Mouse (Mus musculus) Muller cell, postnatal 12 days (primary cell): ENCODE results near the gene Col4a3.
A peak's percentile ranks its signal among the peaks of the same experiment; 100 is the strongest.

Experiments
- DNase-seq: peaks from one replicate; pipeline ENCODE4 v3.0.0-alpha.2; 2015; ENCODE audit errors: inconsistent ontology term

Gene Col4a3

DNA sequence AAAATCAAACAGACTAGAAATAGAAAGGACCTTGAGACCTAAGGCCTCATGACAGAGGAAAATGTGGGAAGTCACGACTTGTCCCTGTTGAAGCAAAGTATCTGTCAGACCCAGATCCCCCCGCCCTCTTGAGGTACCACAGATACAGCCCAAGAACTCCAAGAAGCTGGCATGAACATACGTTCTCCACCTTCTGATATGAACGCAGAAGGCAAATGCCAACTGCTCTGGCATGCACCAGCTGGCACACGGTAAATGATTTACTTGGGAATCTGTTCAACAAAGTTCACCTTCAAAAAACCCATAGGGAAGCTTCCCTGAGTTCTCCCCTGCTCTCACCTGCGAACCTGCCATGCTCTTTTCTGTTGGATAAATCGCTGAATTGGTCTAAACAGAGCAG is 19.1 kb downstream of the Col4a3 start:
- no peak for DNase-seq

DNA sequence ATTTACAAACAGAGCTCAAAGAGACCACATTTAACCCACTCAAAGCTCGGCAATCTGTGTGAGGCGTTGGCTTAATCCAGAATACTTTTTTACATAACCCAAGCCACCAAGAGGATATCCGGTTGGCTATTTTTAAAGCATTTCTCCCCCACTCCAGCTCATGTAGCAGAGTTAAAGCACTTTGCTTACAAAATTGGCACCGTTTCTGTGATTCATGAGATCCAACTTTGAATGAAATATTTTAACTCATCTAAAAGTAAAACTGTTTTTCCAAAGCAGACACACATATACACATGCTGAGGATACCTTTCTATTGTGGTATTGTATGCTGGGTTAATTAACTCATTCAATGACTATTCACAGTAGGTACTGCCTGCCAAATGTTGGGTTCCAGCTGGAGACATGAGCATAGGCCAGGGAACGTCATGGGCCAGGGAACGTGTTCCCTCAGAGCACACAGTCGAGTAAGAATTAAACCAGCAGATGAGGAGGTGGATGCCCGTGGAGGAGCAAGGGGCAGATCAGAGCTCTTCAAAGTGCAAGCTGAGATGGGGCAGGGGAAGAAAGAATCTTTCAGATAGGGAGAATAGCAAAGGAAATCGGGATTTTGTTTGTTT is 22.0 kb downstream of the Col4a3 start:
- peak; percentile 61 for DNase-seq

DNA sequence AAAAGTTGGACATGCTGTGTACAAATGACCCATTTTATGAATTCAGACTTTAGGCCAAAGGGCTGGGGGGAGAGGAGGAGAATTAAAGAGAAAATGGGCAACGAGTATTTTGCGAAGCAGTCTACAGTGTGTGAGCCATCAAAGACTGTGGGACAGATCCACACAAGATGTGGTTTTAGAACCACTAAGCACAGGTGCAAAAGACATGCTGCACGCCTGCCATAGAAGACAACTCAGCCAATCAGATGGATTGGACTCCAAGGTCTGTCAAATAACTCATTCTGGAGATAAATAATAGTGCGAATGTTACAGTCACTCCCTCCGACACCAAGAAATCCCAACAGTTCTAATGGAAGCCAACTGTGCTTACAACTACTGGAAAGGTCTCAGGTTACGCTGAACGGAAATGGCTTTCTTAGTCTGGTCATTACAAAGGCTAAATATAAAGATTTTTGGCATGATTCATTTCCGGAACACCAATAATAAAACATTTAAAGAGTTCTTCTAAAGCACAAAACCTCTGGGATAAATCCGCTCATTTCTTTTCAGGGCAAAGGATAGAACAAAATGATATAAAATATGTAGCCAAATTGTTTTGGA is 25.4 kb downstream of the Col4a3 start:
- no peak for DNase-seq

DNA sequence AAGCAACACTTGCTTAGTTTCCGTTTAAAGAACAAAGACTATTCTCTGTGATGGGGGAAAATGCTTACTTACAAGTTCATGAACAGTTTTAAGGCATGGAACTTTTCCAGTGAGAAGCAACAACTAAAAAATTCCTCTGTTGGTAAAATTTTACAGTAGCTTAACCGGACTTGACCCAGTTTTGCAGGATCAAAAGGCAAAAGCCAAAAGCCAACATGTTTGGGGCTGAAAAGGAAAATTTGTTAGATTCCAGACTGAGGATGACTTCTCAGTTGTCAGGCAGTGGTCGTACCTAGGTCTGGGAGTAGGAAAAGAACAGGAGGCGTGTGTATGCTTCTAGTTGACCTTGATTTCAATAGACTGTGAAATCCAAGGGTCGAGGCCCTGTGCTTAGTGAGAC is 31.3 kb downstream of the Col4a3 start:
- no peak for DNase-seq

DNA sequence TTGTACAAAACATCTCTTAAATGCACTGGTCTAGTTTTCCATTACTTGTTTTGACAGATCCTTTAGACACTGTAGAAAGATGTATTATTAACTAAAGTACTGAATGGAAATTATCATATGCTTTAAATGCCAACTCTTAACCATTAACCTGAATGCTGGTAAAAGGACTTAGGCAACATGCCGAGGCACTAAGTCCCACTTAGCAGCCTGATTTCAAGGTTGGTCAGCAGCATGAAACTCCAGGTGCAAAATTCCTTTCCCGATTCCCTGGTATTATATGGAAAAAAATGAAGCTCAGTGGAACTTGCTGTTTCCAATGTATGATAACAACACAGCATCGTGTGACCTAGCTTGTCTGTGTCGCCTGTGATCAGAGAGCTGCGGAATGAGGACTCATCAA is 31.9 kb downstream of the Col4a3 start:
- no peak for DNase-seq

DNA sequence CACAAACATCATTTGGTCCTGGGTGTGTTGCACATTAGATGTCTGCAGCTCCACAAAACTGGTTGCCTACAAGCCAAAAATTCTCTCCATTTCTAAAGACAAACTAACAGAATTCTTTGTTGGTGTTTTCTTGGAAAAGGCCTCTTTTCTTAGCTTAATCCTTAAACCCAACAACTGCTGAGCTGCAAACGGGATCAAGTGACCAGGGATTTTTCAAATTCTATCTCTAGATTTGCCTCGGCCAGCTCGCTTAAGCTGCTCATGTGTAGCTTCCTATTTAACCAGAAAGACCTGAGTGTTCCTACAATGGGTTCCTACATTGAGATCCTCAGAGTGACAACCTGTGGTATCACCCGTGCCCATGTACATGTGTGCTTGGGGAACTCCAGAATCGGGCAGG is 33.3 kb downstream of the Col4a3 start:
- DNase-seq: no peak

DNA sequence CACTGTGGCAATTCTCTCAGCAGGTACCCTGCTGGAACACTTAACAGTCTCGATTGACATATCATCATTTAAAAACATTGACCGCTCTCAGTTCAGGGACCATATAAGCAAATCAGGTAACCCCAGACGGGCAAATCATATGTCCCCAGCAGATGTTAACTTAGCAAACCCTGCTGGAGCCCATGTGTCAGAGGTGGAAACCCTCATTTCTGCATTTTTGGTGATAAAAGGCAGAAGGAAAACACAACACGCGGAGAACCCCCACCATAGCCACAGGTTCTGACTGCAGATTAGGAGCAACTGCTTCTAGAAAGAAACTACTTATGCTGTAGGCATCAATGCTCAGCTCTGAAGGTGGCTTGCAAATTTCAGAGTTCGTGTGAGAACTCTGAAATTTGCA is 38.2 kb downstream of the Col4a3 start:
- no peak for DNase-seq

DNA sequence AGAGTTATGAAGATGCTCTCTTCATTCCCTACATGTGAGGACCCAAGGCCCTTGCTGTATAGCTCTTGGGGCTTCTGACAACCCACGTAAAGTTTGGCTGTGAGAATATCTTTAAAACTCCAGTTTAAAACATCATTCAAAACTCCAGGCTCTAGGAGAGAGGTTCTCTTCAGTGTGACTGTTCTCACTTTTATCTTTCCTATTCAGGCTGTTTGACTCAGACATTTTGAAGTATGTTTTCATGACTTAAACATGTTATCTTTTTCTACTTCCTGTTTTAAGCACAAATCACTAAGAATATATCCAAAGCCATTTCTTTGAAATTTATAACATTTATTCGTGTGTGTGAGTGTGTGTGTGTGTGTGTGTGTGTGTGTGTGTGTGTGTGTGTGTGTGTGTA is 38.8 kb downstream of the Col4a3 start:
- DNase-seq: no peak

DNA sequence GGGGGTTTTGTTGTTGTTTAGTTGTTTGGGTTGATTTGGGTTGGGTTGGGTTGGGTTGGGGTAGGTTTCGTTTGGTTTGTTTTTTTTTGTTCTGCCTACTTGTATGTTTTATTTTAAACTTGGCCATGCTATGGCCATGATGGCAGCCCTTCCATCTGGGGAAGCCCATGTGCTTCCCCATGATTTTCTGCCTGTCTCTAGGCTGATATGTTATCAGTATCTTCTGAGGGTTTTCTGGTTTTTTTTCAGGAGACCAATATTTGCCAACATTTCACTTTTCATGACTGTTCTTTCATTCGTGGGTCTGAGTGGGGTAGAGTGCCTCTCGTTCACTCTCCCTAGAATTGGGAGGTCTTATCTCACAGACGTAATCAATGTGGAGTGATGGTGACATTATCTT is 40.9 kb downstream of the Col4a3 start:
- no peak for DNase-seq

DNA sequence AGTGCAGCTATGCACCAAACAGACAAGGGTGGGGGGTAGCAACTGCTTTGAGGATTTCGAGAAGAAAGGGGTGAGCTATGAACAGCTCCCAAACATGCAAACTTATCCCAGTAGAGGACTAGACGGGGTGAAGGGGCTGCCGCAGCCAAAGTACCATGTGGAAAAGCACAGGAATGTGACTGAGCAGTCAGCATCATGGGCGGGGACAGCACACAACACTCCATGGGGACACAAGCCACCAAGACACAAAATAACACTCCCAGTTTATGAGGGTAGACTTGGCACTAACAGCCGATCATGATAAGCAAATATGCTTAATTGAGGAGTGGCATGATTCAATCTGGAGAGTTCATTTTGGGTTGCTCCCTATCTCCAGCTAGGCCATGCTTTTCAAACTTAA is 42.8 kb downstream of the Col4a3 start:
- DNase-seq: no peak

DNA sequence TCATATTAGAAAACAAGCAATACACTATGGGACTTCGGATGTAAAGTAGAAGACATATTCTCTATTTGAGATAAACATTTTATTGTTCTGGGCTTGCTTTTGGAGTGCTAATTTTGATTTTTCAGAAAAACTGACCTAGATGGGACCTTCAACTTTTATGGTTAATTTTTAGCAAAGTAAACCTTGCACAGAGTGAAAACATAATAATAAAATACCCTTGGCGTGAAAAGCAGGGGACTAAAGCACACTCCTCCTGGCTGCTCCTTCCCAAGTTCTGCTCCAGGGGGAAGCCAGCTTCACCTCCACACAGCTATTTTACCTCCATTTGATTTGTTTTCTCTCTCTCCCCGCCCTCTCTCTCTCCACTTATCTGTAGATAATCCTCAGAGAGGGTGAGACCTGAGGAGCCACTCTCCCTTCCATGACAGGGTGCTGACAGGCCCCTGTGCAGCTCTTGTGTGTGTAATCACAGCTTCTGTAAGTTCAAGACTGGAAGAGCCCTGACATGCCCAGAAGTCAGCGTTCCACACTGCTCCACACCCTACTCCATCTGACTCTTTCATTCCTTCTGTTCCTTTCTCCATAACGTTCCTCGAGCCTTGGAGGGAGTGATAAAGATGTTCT is 44.6 kb downstream of the Col4a3 start:
- DNase-seq: no peak

DNA sequence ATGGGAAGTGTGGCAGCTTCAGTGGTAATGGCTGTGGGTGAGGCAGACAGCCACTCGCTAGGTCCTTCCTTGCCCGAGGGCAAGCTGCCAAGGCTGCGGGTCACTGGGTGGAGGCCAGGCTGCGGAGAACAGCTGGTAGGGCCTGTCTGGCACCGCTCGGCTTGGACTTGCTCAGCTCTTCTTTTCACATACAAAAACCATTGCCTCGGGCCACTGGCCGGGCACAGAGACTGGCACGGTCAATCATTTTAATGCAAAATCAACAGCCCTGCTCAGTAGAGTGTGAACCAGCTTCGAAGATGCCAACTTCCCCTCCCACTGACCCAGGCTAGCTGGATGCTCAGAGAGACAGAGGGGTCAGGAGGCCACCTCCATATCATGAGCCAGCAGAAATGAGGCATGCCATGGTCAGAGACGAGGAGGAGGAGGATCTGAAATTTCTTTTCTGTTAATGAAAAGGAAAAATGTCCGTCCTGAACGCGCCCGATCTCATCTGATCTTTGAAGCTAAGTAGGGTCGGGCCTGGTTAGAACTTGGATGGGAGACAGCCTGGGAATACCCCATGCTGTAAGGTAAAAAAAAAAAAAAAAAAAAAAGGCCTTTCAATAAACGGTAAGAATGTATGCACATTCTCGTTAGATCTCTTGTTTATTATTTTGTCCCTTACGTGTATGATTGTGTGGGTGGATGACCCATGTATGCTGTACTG is 48.0 kb downstream of the Col4a3 start:
- DNase-seq: peak; percentile 98

DNA sequence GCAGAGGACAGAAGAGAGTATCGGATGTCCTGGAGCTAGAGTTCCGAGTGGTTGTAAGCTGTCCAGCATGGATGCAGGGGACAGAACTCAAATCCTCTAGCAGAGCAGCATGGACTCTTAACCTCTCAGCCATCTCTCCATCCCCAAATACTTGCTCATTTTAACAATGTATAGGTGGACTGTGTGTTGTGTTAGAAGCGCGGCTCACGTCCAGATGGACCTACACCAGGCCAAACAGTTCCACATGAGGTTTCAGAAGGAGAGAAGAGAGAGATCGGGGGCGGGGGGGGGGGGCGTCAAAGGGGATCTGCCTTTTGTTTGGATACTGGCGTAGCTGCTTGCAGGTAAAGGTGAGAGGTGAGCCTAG is 48.5 kb downstream of the Col4a3 start:
- DNase-seq: peak; percentile 45

DNA sequence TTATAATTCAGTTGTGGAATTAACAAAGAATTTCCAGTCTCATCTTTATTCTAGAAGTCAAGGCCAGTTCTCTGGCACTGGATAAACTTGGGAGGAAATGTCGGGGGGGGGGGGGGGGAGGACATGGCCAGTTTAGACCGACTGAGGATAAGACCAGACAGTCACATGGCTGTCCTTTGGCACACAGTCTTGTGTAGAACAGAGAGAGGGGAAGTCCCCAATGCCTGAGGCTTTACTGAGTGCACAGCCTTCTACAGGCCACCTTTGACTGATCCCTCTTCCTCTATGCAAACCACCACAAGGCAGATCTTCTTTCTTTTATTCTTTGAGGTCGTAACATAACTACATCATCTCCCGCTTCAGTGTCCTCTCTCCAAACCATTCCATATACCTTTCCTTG is 49.6 kb downstream of the Col4a3 start:
- DNase-seq: peak; percentile 19

DNA sequence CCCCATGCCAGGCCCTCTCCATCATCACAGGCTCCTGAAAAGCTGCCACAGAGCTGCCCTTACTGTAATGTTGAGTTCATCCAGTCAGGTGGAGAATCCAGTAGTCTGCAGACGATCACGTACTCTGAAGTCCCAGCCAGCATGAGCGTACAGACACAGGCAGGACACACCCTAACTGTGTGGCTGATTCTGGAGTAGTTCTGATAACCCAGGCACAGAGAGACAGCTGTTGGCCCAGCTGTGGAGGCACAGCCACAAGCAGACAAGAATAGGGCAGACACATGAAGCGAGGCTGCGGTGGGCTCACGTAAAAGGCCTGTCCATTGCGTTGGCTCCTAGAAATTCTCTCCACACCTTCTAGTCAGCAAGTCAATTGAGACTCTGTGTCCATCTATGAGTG is 50.7 kb downstream of the Col4a3 start:
- DNase-seq: no peak

DNA sequence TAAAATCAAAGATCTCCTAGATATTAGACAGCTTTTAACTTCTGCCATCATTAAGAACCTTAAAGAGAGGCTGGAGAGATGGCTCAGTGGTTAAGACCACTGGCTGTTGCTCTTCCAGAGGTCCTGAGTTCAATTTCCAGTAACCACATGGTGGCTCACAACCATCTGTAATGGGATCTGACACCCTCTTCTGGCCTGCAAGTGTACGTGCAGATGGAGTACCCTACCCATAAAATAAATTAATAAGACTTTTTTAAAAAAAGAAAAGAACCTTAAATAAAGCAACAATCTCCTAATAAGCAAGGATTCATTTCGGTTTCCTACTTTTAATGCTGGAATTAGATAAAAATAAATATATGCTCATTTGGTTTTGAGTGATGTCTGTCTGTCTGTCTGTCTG is 51.7 kb downstream of the Col4a3 start:
- DNase-seq: no peak

DNA sequence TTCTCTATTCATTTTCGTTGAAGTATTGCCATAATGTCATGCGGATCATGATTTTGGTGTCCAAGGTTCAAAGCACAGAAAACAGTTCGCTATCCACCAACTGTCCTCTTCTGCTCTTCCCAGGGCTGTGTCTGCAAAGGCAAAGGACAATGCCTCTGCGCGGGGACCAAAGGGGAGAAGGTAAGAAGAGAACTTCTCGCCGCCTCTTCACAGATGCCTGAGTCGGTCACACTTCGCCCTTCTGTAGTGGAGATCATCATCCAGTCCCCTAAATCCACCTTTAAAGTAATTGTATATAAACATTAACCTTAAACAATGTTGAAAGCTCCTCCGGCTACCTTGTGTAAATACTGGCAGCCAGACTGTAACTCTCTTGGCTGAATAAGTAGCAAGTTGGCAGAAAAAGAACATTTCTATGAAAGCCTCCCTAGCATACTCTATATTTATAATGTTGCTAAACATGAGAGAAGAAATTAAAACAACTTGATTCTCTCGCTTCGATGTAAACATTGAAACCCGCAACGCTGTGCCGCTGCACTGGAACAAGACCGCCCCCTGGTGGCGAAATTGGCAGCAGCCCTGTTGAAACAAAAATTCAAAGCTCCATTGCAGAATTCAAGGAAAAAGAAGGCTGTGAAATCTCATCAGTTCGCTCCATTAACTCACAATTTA is 54.7 kb downstream of the Col4a3 start:
- DNase-seq: peak; percentile 48

DNA sequence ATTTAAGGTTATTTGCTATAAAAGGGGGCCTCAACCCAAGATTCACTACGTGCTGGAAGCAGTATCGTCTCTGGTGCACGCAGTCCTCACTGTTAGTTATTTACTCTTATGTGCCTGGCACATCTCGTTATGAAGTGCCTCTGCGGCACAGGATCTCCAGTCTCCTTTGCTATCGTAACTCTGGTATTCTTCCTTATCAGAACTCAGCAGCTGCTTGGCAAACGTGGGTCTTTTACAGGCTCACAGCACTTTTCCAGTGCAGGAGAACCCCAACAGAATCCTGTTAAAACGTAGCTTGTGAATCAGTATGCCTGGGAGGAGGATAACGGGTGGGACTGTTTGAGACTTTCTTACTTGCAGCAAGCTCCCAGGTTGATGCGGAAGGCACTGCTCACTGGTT is 61.3 kb downstream of the Col4a3 start:
- DNase-seq: no peak

DNA sequence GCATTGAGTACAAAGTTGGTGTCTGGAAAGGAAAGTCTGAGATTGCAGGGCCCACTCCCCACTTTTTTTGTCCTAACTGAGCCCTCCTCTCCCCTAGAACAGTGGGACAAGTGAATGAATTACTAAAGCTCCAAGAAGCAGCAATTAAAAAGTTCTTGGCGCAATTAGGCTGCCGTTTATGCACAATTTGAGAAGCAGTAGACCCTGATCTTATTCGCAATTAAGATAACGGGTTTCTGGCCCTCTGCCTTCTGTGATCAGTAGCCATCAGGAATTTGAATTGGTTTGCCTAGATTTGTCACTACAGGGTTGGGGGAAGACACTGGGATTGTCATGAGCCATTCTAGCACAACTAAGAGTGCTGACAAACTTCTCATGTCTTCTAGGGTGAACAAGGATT is 64.1 kb downstream of the Col4a3 start:
- DNase-seq: peak; percentile 82

DNA sequence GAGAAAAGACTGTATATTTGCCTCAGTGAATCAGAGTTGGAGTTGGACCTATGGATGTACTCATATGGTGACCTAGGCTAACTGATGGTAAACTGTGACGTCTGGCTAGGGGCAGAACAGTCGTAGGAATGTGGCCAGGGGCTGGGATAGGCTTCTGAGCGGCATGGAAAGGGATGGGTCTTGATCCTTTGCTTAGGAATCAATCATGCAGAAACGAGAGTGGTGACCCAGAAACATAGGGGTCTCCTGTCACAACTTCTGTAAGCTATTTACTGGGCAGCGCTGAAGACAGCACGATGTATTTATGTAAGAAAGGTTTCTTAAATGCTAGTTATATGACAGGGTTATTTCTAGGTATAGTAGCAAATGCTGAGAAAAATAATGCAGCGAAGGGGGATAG is 67.3 kb downstream of the Col4a3 start:
- no peak for DNase-seq

DNA sequence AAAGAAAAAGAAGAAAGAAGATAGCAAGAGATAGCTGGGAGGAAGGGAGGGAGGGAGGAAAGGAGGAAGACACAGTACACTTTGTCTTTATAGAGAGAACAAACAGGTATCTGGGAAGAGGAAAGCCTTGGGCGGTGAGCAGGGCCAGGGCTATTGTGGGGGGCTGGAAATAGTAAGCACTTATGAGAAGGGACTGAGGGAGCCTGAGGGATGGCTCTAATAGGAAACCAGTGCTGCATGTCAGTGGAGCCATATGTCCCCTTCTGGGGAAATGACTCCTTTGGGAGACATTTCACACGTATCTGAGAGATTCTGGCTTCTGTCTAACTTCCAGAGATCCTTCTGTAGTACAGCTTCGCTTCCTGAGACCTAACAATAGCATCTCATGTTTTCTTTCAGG is 69.7 kb downstream of the Col4a3 start:
- DNase-seq: no peak

DNA sequence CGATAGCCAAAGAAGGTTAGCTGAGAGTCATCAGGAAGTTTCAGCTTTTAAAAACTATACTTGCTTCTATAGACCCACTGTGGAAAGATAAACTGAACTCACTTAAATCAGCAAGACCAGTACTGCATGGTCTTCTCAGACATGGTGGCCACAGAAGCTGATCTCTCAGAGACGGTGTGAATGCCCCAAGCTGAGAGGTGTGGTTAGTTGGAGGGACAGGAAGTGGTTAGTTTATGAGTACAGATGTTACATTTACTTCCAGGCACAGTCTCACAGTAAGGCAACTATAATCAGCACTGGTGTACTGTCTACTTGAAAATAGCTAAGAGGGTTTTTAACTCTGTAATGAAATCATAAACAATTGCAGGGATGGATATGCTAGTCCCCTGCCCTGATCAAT is 75.5 kb downstream of the Col4a3 start:
- no peak for DNase-seq

DNA sequence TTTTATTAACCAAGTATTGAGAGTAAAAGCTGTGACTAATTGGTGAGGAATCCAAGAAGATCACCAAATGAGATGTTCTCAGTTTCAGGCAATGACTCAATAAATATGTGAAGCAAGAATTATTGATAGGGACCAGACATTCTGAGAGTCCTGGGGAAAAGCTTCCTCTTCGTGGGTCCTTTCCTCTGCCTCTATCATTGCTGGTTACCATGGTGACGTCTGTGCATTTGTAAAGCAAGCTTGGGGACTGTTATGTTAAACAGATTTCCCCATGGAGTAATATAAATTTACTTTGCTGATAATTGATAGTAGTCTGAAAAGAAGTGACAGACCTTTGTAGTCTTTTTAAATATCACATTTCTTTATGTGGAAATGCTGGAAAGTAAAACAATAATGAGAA is 76.8 kb downstream of the Col4a3 start:
- DNase-seq: no peak
